Mouse (Mus musculus): ENCODE measurements around the gene Sorl1. TPM values are rescaled to one million over a fixed set of nuclear protein-coding genes. Genes with fewer than 3 reads are reported as not detected.

The Sorl1 gene
- polyA plus RNA-seq, 1 experiment from 2014 or later: 19.8 TPM

GRCm38 (mm10) chr9:42054339-42055272 lies 69.5 kb downstream of the Sorl1 start:
- DNase-seq (peak; percentile 70), ATAC-seq (ENCODE audit: insufficient read depth) (peak; percentile 82)
- H3K9me3 ChIP-seq (ENCODE audit: low read depth, low read length): no peaks in the 10 kb centered on the region
- H3K4me2 ChIP-seq: no peak overlapping the region
- peak overlapping the region; percentile 75 for H3K27ac ChIP-seq (ENCODE audit: low read depth)
- H3K9ac ChIP-seq: no peak overlapping the region
- H3K4me1 ChIP-seq (ENCODE audit: insufficient read depth): peaks cover 13% of the 10 kb centered on the region; the same call in 1 of the 2 replicates
- peak; percentile 40; the same call in 1 of the 2 replicates for TF ChIP-seq CTCF (IDR thresholded peaks at IDR 0.05; ENCODE audit: low read depth)
- H3K4me3 ChIP-seq (ENCODE audit: low read depth, low read length): no peak overlapping the region
- H3K27me3 ChIP-seq (ENCODE audit: insufficient read depth, low read length): no peaks in the 10 kb centered on the region
- no peaks in the 10 kb centered on the region for H3K36me3 ChIP-seq (ENCODE audit: insufficient read depth)
- 59% methylated on average over 20 of the region's 20 CpGs for WGBS

GRCm38 (mm10) chr9:42053591-42054190 lies 70.4 kb downstream of the Sorl1 start:
- no peak overlapping the region for H3K4me3 ChIP-seq (ENCODE audit: low read depth, low read length)
- no peak overlapping the region; the same call in 1 of the 2 replicates for H3K4me2 ChIP-seq
- TF ChIP-seq CTCF (IDR thresholded peaks at IDR 0.05; ENCODE audit: low read depth): no peak
- H3K4me1 ChIP-seq (ENCODE audit: insufficient read depth): peaks cover 13% of the 10 kb centered on the region; the same call in 1 of the 2 replicates
- peak; percentile 58 for ATAC-seq (ENCODE audit: insufficient read depth)
- H3K9me3 ChIP-seq (ENCODE audit: low read depth, low read length): no peaks in the 10 kb centered on the region
- no peaks in the 10 kb centered on the region for H3K36me3 ChIP-seq (ENCODE audit: insufficient read depth)
- peak; percentile 16 for DNase-seq
- WGBS: 66% methylated on average over 12 of the region's 12 CpGs
- H3K27ac ChIP-seq (ENCODE audit: low read depth): peak overlapping the region; percentile 75; the same call in 1 of the 2 replicates
- H3K27me3 ChIP-seq (ENCODE audit: insufficient read depth, low read length): no peaks in the 10 kb centered on the region
- no peak overlapping the region for H3K9ac ChIP-seq

GRCm38 (mm10) chr9:42052713-42053356 lies 71.3 kb downstream of the Sorl1 start:
- Histone ChIP-seq H3K36me3 (ENCODE audit: insufficient read depth) (no peaks in the 10 kb centered on the region), H3K4me1 (ENCODE audit: insufficient read depth) (peaks cover 13% of the 10 kb centered on the region; the same call in 1 of the 2 replicates), H3K4me2 (no peak overlapping the region), H3K27me3 (ENCODE audit: insufficient read depth, low read length) (no peaks in the 10 kb centered on the region), H3K4me3 (ENCODE audit: low read depth, low read length) (no peak overlapping the region), H3K27ac (ENCODE audit: low read depth) (peak overlapping the region; percentile 62), H3K9ac (no peak overlapping the region), H3K9me3 (ENCODE audit: low read depth, low read length) (no peaks in the 10 kb centered on the region)
- 18% methylated on average over 12 of the region's 12 CpGs for WGBS
- ATAC-seq (ENCODE audit: insufficient read depth) (peak; percentile 68), DNase-seq (peak; percentile 87)
- no peak for TF ChIP-seq CTCF (IDR thresholded peaks at IDR 0.05; ENCODE audit: low read depth)

- DNase-seq (no peak), ATAC-seq (ENCODE audit: insufficient read depth) (no peak)
- Histone ChIP-seq H3K4me3 (ENCODE audit: low read depth, low read length) (no peak overlapping the region), H3K4me1 (ENCODE audit: insufficient read depth) (peaks cover 8% of the 10 kb centered on the region; the same call in 1 of the 2 replicates), H3K9me3 (ENCODE audit: low read depth, low read length) (no peaks in the 10 kb centered on the region), H3K27ac (ENCODE audit: low read depth) (no peak overlapping the region), H3K9ac (no peak overlapping the region), H3K4me2 (no peak overlapping the region), H3K27me3 (ENCODE audit: insufficient read depth, low read length) (no peaks in the 10 kb centered on the region), H3K36me3 (ENCODE audit: insufficient read depth) (0 out of 2 replicates have a peak, but pooled peaks cover 3% of the 10 kb centered on the region)
- no peak for TF ChIP-seq CTCF (IDR thresholded peaks at IDR 0.05; ENCODE audit: low read depth)
- WGBS: 37% methylated on average over 2 of the region's 2 CpGs
Observed at GRCm38 (mm10) chr9:42048542-42048941, 75.6 kb downstream of the Sorl1 start.

GRCm38 (mm10) chr9:42047786-42048185 lies 76.3 kb downstream of the Sorl1 start:
- DNase-seq (no peak), ATAC-seq (ENCODE audit: insufficient read depth) (no peak)
- Histone ChIP-seq H3K36me3 (ENCODE audit: insufficient read depth) (0 out of 2 replicates have a peak, but pooled peaks cover 8% of the 10 kb centered on the region), H3K4me2 (no peak overlapping the region), H3K4me1 (ENCODE audit: insufficient read depth) (peaks cover 8% of the 10 kb centered on the region; the same call in 1 of the 2 replicates), H3K27me3 (ENCODE audit: insufficient read depth, low read length) (no peaks in the 10 kb centered on the region), H3K9me3 (ENCODE audit: low read depth, low read length) (no peaks in the 10 kb centered on the region), H3K27ac (ENCODE audit: low read depth) (no peak overlapping the region), H3K9ac (no peak overlapping the region), H3K4me3 (ENCODE audit: low read depth, low read length) (no peak overlapping the region)
- WGBS: 67% methylated on average over 5 of the region's 5 CpGs
- TF ChIP-seq CTCF (IDR thresholded peaks at IDR 0.05; ENCODE audit: low read depth): no peak

GRCm38 (mm10) chr9:42046248-42046647 lies 77.8 kb downstream of the Sorl1 start:
- no peak for TF ChIP-seq CTCF (IDR thresholded peaks at IDR 0.05; ENCODE audit: low read depth)
- Histone ChIP-seq H3K4me1 (ENCODE audit: insufficient read depth) (no peaks in the 10 kb centered on the region), H3K4me3 (ENCODE audit: low read depth, low read length) (no peak overlapping the region), H3K27ac (ENCODE audit: low read depth) (no peak overlapping the region), H3K9ac (no peak overlapping the region), H3K36me3 (ENCODE audit: insufficient read depth) (0 out of 2 replicates have a peak, but pooled peaks cover 10% of the 10 kb centered on the region), H3K9me3 (ENCODE audit: low read depth, low read length) (no peaks in the 10 kb centered on the region), H3K4me2 (no peak overlapping the region), H3K27me3 (ENCODE audit: insufficient read depth, low read length) (no peaks in the 10 kb centered on the region)
- WGBS: 77% methylated on average over 11 of the region's 11 CpGs
- DNase-seq (no peak), ATAC-seq (ENCODE audit: insufficient read depth) (no peak)

Measured in lung, embryonic 14.5 days (tissue).